8 mouse cellular contexts compared by ENCODE assay signal in genomic region chr16:17209981-17210838, GRCm38 (mm10). TPM values are rescaled to one million over a fixed set of nuclear protein-coding genes. Genes with fewer than 3 reads are reported as not detected.
DNase-seq lines count a peak whose midpoint lies in the region; ATAC-seq lines count a peak whose summit lies in the region.

No protein-coding gene starts in this region.

- no peak overlapping the region for H3K27ac ChIP-seq in embryonic facial prominence, embryonic 11.5 days (replicated peaks; ENCODE audit: low read depth, low read length)
- H3K27ac ChIP-seq in limb, embryonic 10.5 days: peak overlapping the region; percentile 87
- H3K27ac ChIP-seq in midbrain, embryonic 12.5 days (replicated peaks): peak overlapping the region; percentile 35; the same call in 1 of the 2 replicates

- 0 out of 2 replicates have a peak, but pooled peaks cover 4% of the 10 kb centered on the region for H3K27me3 ChIP-seq in embryonic facial prominence, embryonic 11.5 days (ENCODE audit: control insufficient read depth, insufficient read depth, low read length)
- peaks cover 53% of the 10 kb centered on the region for H3K27me3 ChIP-seq in limb, embryonic 10.5 days (ENCODE audit: low read depth, poor library complexity, severe bottlenecking)
- H3K27me3 ChIP-seq in midbrain, embryonic 12.5 days: peaks cover 33% of the 10 kb centered on the region

- H3K36me3 ChIP-seq in embryonic facial prominence, embryonic 11.5 days (replicated peaks; ENCODE audit: control insufficient read depth, insufficient read depth, low read depth, low read length): no peaks in the 10 kb centered on the region
- no peaks in the 10 kb centered on the region for H3K36me3 ChIP-seq in limb, embryonic 10.5 days
- no peaks in the 10 kb centered on the region for H3K36me3 ChIP-seq in midbrain, embryonic 12.5 days

- no peaks in the 10 kb centered on the region; the same call in 1 of the 2 replicates for H3K9me3 ChIP-seq in embryonic facial prominence, embryonic 11.5 days (replicated peaks; ENCODE audit: control insufficient read depth, low read length)
- H3K9me3 ChIP-seq in limb, embryonic 10.5 days (replicated peaks): no peaks in the 10 kb centered on the region
- H3K9me3 ChIP-seq in midbrain, embryonic 12.5 days: no peaks in the 10 kb centered on the region

- peaks cover 10% of the 10 kb centered on the region for H3K4me1 ChIP-seq in embryonic facial prominence, embryonic 11.5 days (ENCODE audit: control insufficient read depth, insufficient read depth, low read length)
- H3K4me1 ChIP-seq in limb, embryonic 10.5 days: peaks cover 28% of the 10 kb centered on the region
- peaks cover 16% of the 10 kb centered on the region for H3K4me1 ChIP-seq in midbrain, embryonic 12.5 days

- whole genome bisulfite sequencing in embryonic facial prominence, embryonic 11.5 days: 7% methylated on average over 48 of the region's 48 CpGs
- 8% methylated on average over 48 of the region's 48 CpGs for WGBS in limb, embryonic 10.5 days
- WGBS in midbrain, embryonic 12.5 days: 8% methylated on average over 48 of the region's 48 CpGs

- DNase-seq in adrenal gland, postnatal 10 days: peak; percentile 93
- DNase-seq in embryonic facial prominence, embryonic 11.5 days (ENCODE audit: low spot score): peak; percentile 93
- peak; percentile 98 for DNase-seq in heart, adult 11 months
- peak; percentile 93 for DNase-seq in kidney, adult 18-20 months
- DNase-seq in limb, embryonic 10.5 days (ENCODE audit: low spot score): peak; percentile 89
- DNase-seq in skeletal muscle tissue, adult 2 months (ENCODE audit: low read depth, low spot score): peak; percentile 66
- no peak for DNase-seq in adipocyte (ENCODE audit: low spot score)

- peak overlapping the region; percentile 99 for H3K4me2 ChIP-seq in embryonic facial prominence, embryonic 11.5 days (ENCODE audit: low read depth, low read length)
- H3K4me2 ChIP-seq in midbrain, embryonic 12.5 days (replicated peaks): peak overlapping the region; percentile 80

- peak overlapping the region; percentile 59 for H3K9ac ChIP-seq in embryonic facial prominence, embryonic 11.5 days (replicated peaks; ENCODE audit: low read length)
- peak overlapping the region; percentile 65; the same call in 1 of the 2 replicates for H3K9ac ChIP-seq in midbrain, embryonic 12.5 days (replicated peaks)

- peak; percentile 61 for ATAC-seq in embryonic facial prominence, embryonic 11.5 days (replicated peaks; ENCODE audit: insufficient number of reproducible peaks, low FRiP score, low TSS enrichment, low read depth)
- ATAC-seq in midbrain, embryonic 12.5 days (ENCODE audit: low FRiP score, low read depth): peak; percentile 61

- peak overlapping the region; percentile 46 for H3K4me3 ChIP-seq in embryonic facial prominence, embryonic 11.5 days (ENCODE audit: low read depth, low read length)
- peak overlapping the region; percentile 73 for H3K4me3 ChIP-seq in limb, embryonic 10.5 days
- H3K4me3 ChIP-seq in midbrain, embryonic 12.5 days: peak overlapping the region; percentile 55

RNA-seq across cellular contexts. Expression of gene Rimbp3, which starts 1.8 kb away (rescaled TPM):
- under 1 TPM in 1 of 2 experiments, not detected in 1; 0.06 TPM for total RNA-seq in adrenal gland, postnatal 10 days (2021)
- 0.41 and 0.47 TPM in 2 replicates for polyA plus RNA-seq in embryonic facial prominence, embryonic 11.5 days (2014; fragmentation: Nextera tagmentation; extraction: Ambion mirVana)
- polyA plus RNA-seq in limb, embryonic 10.5 days (2016; fragmentation: Nextera tagmentation; extraction: Ambion mirVana): 0.18 and 0.49 TPM in 2 replicates
- 2.3 TPM in 2 replicates for polyA plus RNA-seq in midbrain, embryonic 12.5 days (2016; fragmentation: Nextera tagmentation; extraction: Ambion mirVana)

RNA-seq across cellular contexts. Expression of gene Ube2l3, which starts 7.8 kb away (rescaled TPM):
- total RNA-seq in adrenal gland, postnatal 10 days (2021): 100 to 1,000 TPM; 163 to 176 TPM
- 425 and 458 TPM in 2 replicates for polyA plus RNA-seq in embryonic facial prominence, embryonic 11.5 days (2014; fragmentation: Nextera tagmentation; extraction: Ambion mirVana)
- polyA plus RNA-seq in limb, embryonic 10.5 days (2016; fragmentation: Nextera tagmentation; extraction: Ambion mirVana): 432 and 433 TPM in 2 replicates
- polyA plus RNA-seq in midbrain, embryonic 12.5 days (2016; fragmentation: Nextera tagmentation; extraction: Ambion mirVana): 371 TPM in 2 replicates

RNA-seq across cellular contexts. Expression of gene Hic2, which starts 23.2 kb away (rescaled TPM):
- total RNA-seq in adrenal gland, postnatal 10 days (2021): 1 to 10 TPM; 3.2 to 3.3 TPM
- polyA plus RNA-seq in embryonic facial prominence, embryonic 11.5 days (2014; fragmentation: Nextera tagmentation; extraction: Ambion mirVana): 6.1 and 7.8 TPM in 2 replicates
- polyA plus RNA-seq in limb, embryonic 10.5 days (2016; fragmentation: Nextera tagmentation; extraction: Ambion mirVana): 16.8 and 19.3 TPM in 2 replicates
- 15.3 and 18.6 TPM in 2 replicates for polyA plus RNA-seq in midbrain, embryonic 12.5 days (2016; fragmentation: Nextera tagmentation; extraction: Ambion mirVana)
